Mouse (Mus musculus): ENCODE data around the gene Lrrc38.
"Not testable (repeated sequence)": the region's sequence is repeated elsewhere in the genome, so short reads cannot be mapped to it uniquely, and the experiment has no call there.

The Lrrc38 gene

DNA sequence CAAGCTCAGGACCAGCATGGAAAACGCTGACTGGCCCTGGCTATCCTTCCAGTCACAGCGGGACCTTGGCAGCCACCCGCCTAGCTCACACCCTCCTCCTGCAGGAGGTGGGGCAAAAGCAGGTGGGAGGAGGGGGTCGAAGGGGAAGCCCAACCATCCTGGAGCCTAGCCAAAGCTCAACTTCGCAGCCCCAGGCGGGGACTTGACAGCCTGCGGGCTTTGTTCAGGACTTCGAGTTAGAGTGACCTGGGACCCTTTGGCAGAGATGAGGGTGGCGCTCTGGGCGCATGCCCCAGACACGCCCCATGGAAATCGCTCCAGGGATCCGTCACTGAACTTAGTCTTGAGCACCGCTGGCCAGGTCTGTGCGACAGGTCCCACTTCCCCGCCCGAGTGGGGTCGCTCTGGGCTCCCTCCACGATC is at the start of gene Lrrc38:
Lrrc38 (plus strand) TSS at position 274 of the 423 bp plus-strand sequence.
- DNase-seq, result peak; percentile 89 to 92

DNA sequence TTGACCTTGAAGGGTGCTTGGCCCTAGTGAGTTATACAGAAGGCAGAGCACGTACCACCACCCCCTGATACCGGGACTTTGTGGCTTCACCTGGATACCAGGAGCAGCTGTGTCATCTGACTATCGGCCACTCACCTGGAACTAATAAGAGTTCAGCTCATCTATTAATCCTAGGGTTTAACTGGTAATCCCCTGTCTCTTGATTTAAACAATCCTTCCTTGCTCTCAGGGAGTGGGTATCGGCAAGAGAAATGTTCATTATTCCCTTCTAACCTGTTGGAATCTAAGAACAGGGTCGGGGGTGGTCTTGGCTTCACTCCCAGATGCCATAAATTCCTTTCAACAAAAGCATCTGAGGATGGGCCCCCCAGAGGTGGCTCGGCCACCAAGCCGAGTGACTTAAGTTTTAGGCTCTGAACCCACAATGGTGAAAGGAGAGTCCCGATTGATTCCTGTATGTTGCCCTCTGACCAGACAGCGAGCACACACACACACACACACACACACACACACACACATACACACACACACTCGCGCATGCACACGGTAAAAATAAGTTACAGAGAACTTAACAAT is 49.4 kb upstream of the Lrrc38 start:
- DNase-seq, result no peak

DNA sequence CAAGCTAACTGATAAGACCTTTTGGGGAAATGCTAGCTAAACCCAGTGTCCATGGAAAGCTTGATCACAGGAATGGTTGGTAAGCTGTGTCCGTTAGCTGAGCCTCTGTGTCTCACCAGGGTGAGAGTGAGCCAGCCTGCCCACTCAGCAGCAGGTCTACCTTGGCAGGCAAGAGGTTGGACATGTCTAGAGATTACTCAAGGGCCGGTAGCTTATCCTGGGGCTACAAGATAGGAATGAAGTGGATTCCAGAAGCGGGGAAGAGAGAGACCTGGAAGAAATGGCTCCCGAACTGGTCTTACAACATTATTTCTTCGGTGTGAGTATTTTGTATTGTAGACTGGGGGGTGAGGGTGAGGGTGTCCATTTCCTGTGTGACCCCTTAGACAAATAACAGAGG is 48.5 kb upstream of the Lrrc38 start:
- no peak for DNase-seq

DNA sequence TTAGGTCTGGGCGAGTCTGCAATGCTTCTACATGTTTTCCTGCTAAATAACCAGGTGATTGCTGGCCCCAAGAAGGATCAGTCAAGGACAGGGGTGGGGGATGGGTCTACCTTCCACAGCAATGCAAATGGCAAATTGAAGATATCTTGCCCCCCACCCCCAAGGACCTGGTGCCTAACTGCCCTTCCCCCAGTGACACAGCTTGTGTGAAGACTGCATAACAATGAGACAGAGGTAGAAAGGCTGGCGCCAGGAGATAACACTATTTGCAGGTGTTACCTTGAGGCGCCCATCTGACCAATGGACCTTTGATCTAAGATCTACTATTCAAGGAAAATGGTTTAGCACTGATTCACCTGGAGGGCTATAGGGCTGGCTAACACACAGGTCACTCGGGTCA is 47.7 kb upstream of the Lrrc38 start:
- no peak for DNase-seq

DNA sequence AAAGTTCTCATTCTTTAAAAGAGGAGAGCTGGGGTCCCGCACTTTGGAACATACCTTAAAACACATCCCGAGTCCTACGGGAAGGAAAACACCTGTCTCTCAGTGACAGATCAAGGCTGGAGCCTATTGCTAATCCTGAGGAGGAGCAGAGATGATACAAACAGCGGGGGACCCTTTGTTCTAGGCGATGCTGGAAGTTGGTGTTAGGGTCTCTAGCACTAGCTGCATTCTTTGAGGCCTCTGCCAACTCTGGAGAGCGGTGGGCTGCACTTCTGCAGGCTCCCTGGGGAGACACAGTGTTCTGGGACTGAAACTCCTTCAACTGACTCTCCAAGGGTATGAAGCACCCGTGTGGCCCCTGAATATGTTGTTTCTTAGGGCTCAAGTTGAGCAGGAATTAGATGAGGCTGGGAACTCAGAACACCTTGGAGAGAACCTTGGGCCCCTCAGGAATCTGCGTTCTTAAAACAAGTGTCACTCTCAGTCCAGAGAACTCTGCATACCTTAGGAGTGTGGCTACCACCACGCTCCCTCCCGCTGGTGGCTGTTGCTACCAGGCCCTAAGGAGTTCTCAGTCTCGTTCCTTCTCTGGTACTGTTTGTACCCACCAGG is 47.2 kb upstream of the Lrrc38 start:
- DNase-seq, result no peak

DNA sequence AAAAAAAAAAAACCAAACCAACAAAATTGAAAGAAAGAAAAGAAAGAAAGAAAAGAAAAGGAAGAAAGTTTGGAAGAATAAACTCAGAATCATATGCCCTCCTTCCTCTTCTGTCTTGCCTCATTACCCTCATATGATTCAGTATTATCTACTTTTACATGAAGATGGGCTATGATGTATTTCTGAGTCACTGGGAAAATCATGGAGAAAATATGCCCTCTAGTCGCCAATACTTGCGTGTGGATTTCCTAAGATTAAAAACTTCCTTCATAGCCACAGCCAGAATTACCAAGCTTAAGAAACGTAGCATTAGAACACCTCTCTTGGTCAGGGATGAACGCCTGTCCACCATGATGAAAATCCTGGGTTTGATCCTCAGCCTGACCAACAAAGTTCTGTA is 44.5 kb upstream of the Lrrc38 start:
- no peak for DNase-seq

DNA sequence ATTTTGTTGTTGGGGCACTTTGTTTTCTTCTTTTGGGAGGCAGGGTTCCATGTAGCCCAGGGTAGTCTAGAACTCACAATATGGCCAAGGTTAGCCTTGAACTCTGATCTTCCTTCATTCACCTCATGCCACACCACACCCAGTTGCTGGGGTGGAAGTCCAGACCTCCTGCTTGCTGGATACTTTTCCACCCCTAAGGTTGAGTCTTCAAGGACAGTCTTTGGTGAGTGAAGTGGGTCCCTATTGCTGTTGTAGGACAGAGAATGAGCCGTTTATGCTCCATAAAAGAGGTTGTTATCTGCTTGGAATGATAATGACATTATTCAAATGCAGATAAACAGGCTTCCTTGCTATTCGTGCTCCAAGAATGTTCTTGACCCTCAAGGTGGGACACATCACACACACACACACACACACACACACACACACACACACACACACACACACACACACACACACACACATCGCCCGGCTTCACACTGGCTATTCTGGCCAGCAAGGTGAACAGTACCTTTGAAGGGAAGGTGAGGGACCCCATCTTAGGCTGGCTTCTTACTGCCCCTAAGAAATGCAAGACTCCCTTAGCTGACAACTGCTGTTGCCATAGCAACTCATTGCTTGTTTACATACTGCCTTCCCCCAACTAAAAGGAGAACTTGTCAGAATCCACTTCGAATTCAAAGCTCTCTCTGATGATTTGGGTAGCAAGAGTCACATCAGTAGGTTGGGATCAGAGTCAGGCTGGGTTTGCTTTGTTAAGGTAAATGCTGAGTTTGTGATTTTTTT is 43.4 kb upstream of the Lrrc38 start:
- DNase-seq, result no peak

DNA sequence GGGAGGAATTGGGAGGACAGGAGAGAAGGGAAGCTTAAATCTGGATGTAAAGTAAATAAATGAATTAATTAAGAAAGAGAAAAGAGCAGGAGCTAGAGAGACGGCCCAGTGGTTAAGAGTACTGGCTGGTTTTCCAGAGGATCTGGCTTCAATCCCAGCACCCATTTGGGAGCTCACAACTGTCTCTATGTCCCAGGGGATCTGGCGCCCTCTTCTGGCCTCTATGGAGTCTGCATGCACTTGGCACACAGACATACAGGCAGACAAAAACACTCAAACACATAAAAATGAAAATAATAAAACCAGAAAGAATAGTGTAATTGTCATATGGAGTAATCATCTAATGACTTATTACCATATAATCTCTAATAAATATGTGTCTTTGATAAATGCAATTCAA is 38.2 kb upstream of the Lrrc38 start:
- DNase-seq, result peak; percentile 53 to 56

DNA sequence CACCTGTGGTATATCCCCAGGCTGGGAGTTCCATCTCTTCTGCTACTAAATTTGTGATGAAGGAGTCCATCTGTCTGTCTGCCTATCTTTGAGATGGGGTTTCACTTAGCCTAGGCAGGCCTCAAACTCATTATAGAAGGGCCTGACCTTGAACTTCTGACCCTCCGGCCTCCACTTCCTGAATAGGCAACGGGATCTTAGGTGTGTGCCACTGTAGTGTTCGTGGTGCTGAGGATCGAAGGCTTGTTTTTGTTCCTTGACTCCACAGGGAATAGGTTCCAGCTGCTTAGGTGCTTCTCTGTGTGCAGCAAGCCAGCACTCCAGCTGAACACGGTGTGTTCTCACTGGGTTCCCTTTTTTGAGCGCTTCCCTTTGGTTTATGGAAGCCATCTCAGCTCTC is 36.3 kb upstream of the Lrrc38 start:
- DNase-seq, result no peak

DNA sequence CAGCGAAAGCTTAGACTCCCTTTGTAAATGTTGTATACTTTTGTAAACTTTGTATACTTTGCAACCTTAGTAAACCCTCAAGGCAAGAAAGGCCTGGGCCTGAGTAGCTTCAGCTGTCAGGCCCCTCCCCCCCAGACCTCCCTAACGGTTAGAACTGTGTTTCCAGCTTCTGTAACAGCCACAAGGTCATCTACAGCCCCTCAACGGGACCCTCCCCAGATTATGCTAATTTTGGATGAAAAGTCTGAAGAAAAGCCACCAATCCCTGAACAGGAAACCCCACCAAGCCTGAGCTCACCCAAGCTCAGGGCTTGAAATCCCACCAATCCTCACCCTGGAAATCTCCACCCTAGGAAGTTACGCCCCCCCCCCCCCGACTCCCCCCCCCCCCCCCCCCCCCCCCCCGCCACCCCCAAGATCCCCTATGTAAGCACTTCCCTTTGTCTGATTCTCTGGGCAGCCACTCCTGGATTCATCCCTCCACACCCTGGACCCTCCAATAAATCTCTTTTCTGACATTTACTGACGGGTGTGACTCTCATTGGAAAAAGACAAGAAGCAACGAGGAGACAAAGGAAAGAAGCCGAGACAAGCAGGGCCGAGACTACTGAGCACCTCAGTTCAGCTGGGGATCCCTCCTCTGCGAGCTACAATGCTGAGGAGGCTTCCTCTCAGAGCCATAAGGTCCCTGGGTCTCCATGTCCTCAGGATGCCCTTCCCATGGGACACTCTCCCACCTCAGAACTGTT is 25.2 kb upstream of the Lrrc38 start:
- DNase-seq, result no peak

DNA sequence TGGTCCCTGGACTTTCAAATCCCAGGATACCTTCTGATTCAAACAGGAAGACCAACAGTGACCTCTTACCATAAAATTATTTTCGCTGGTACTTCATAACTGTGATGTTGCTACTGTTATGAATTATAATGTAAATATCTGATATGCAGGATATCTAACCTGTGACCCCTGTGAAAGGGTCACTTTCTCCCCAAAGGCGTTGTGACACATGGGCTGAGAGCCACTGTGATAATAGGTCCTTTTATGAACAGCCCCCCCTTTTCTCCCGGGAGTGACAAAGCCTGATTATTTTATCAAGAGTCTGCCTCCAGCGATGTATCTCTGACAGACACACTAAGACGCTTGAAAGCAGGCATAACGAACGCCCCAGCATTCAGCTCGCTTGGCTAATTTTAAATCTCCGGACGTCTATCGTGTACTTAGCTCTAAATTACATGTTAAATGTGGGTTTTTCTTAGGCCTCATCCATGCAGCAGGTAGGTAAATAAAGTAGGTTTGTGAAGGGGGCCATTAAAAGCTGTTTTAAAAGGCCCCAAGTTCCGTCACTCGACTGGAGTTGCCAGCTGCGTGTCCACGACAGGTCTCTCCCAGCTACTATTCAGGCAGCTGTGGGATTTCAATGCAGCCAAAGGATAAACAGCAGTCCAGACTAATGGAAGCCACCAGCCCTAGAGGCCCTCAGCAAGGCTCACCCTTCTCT is 24.5 kb upstream of the Lrrc38 start:
- no peak for DNase-seq

DNA sequence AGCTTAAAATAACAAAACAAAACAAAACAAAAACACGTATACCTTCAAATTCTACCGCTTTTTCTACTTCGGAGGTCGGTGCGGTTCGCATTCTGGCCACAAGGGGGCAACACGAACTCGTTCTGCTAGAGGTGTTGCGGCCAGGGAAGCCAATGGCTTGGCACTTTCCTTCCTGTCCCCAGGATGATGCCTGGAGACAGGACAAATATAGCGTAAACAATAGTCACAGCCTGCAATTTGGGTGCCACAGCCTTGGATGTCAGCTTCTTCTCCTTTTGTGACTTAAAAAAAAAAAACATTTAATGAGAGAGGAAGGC is 24.0 kb upstream of the Lrrc38 start:
- DNase-seq, result peak; percentile 94 to 97

DNA sequence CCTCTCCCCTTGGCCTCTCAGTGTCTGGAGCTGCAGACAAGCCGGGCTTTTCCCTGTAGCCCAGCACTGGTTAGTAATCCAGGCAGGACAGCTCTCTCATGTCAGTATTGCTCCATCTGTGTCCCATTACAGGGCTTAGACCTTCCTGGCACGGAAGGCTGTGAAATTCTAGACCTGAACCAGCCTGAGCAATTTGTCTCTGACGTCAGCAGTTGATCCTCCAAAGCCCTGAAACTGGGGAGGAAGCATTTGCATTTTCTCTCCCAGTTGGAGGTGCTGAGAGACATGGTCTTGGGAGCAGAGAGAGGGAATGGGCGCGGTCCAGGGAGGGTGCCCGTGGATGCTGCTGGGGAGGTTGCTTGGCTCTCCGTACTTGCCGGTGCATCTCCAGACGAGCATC is 19.0 kb upstream of the Lrrc38 start:
- peak; percentile 20 to 28 for DNase-seq

DNA sequence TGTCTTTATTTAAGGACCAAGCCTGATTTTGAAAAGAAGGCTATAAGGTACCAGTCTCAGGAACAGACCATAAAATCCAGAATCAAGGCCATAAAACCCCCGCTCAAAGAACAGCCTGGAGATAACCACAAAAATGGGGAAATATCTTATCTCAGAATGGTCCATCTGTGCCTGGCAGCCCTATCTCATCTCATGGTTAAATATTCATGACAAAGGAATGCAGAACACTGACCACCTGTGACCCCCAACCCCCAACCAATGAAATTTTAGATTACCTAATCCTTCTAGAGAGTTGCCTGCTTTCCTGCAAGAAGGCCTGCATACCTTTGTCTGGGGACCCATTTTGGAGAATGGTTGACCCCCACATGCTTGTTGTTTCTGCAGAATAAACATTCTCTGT is 17.8 kb upstream of the Lrrc38 start:
- DNase-seq, result no peak

DNA sequence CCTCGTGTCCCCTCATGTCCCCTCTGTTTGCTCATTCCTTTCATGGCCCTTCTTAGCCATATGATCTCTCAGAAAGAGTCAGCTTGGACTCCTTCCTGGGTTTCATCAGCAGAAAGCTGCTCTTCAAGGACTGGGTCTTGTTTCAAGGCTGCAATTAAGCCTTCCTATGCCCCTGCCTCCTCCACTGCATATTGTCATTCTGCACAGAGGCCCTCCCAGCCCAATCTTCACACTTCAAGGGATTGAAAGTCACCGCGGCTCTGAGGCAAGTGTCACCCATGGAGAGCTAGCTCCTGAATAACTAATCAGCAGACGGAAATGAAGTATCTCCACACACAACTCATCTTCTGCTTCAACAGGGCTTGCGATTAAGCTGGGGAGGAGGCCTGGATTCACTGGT is 15.4 kb upstream of the Lrrc38 start:
- DNase-seq, result no peak

DNA sequence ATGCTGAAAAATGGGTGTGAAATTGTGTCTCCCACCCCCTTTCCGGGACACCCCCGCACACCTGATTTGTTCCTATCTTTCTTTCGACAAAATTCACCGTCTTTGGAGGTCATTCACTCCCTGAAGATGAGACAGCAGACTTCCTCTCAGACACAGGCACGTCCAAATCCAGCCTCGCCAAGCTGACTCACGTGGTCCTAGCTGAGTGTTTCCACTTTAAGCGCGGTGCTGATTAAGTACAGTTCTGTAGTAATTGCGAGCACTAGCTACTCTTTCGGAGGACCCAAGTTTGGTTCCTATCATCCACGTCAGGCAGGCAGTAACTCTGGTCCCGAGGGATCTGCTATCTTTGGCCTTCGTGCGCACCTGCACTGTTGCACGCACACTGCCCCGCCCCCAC is 14.6 kb upstream of the Lrrc38 start:
- DNase-seq, result no peak

DNA sequence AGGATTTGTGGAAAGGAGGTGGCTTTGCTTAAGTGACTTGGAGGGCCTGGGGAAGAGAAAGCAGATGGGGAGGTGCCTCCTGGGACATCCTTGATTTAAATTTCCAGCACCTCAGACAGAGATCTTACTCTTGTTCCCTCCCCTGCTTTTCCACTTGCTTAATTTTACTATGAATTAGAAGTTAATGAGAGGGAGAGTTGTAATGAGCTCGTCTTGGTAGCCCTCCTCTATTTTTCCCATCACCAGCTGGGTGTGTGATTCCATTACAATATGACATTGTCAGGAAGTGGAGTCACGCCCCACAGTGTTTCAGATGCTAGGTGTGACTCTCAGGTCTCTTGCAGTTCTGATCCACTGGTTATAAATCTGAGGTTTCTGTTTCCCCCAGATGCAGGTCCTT is 13.5 kb upstream of the Lrrc38 start:
- peak in 1 of 2 experiments; percentile 14 for DNase-seq

DNA sequence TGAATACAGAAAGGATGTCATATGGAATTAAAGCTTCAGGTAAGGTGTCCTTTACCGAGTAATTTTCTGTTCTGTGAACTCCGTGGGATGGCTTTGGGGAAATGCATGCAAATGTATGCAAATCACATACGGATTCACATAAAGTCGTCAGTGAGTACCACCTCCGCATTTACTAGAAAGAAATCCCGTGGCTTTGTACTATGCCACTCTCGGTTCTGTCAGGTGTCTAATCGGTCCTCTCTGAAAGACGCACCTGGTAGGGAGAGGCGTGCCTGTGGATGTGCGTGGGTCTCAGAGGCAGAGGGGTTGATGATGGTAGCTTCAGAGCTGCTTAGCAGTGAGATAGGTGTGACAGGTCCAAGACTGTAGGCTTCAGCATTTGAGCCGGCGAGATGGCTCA is 9.7 kb upstream of the Lrrc38 start:
- DNase-seq, result no peak

DNA sequence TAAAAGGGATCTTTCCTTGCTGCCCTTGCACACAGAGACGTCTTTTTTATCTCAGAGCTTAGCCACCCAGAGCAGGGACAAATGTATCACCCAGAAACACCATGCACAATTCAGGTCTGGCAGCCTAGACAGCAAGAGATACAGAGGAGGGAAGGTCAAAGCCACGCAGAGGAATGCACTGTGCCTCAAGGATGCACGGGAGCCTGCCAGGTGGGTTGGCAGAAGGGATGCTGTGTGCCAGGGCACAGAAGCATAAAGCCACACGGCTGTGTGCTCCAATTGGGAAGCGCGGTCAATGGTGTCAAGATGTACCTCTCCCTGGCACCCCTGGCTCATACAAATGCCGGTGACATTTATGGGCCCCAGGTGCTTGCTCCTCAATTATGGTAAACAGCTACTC is 8.1 kb upstream of the Lrrc38 start:
- peak; percentile 65 to 74 for DNase-seq

DNA sequence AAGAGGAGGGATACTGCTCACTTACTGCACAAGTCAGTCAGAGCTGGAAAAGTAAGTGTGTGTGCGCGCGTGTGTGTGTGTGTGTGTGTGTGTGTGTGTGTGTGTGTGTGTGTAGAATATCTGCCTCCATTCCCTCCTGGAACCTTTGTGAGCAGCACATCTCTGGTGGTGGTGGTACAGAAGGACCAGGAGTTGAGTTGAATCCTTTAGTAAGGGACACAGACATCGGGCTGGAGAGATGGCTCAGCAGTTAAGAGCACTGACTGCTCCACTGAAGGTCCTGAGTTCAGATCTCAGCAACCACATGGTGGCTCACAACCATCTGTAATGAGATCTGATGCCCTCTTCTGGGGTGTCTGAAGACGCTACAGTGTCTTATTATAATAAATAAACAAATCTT is 4.1 kb upstream of the Lrrc38 start:
- DNase-seq, result not testable (repeated sequence)

DNA sequence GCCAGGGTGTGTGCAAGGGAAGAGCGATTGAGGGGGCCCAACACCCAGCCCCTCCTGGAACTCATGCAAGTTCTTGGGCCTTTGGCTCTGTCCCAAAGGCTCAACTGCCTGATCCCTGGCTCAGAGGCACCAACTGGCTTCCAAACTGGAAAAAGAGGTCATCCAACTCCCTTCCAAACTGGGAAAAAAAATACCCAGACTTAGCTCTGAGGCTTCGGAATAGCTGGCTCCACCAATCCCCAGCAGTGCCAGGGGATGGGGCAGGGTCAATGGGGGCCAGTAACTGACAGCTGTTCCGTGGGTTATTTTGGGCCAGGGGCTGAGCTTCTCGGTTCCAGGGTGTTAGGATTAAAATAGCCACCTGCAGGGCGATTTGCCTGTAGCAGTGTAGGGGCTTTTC is 879 bp upstream of the Lrrc38 start:
- peak; percentile 48 to 65 for DNase-seq

DNA sequence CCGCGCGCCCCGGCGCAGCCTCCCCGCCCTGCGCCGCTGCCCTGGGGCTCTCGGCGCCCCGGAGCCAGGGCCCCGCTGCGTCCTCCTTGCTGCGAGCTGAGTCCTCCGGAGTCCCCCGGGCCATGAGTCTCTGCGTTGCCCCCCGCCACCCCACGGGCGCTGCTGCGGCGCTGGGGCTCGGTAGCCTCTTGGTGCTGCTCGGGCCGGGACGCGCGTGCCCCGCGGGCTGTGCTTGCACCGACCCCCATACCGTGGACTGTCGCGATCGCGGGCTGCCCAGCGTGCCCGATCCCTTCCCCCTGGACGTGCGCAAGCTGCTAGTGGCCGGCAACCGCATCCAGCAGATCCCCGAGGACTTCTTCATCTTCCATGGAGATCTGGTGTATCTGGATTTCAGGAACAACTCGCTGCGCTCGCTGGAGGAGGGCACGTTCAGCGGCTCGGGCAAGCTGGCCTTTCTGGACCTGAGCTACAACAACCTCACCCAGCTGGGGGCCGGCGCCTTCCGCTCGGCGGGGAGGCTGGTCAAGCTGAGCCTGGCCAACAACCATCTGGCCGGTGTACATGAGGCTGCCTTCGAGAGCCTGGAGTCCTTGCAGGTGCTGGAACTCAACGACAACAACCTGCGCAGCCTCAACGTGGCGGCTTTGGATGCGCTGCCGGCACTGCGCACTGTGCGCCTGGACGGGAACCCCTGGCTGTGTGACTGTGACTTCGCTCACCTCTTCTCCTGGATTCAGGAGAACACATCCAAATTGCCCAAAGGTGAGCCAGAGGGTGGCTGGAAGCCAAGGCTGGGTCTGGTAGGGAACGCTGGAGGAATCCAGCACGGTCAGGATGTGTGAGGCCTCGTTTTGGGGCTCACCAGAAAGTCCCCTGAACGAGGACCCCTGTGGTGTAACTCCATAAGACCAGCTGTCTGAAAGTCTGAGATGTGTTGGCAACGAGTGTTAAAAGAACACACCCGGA is 774 bp downstream of the Lrrc38 start:
- peak; percentile 58 to 64 for DNase-seq

Measured in cerebellum, postnatal 10 days (tissue).